Mouse (Mus musculus) CH12.LX (cell line): Measurements from ENCODE around the gene Zfp607a. TPM values are rescaled to one million over a fixed set of nuclear protein-coding genes. Genes with fewer than 3 reads are reported as not detected.
A peak's percentile ranks its signal among the peaks of the same experiment; 100 is the strongest.

ENCODE experiments used
- EP300 ChIP-seq: IDR thresholded peaks from 2 replicates; pipeline ENCODE4 v1.6.1; 2011; ENCODE audit warnings: low read length, improper control_type of control experiment
- ETS1 ChIP-seq: conservative IDR thresholded peaks from 2 replicates; pipeline ENCODE4 v1.6.1; 2012; ENCODE audit warnings: low read depth, mild to moderate bottlenecking, inconsistent platforms, low read length, improper control_type of control experiment, moderate library complexity
- JUND ChIP-seq: conservative IDR thresholded peaks from 2 replicates; pipeline ENCODE4 v1.6.1; 2011; ENCODE audit warnings: low read depth, low read length, improper control_type of control experiment
- KAT2A ChIP-seq: IDR thresholded peaks from 2 replicates; pipeline ENCODE4 v1.6.1; 2012; ENCODE audit warnings: low read length, improper control_type of control experiment, inconsistent platforms; ENCODE audit not compliant: insufficient replicate concordance
- MAX ChIP-seq: IDR thresholded peaks from 2 replicates; pipeline ENCODE4 v1.6.1; 2011; ENCODE audit warnings: low read length, improper control_type of control experiment
- MAZ ChIP-seq: IDR thresholded peaks from 2 replicates; pipeline ENCODE4 v1.6.1; 2012; ENCODE audit warnings: low read depth, mild to moderate bottlenecking, inconsistent platforms, low read length, improper control_type of control experiment, moderate library complexity
- NRF1 ChIP-seq: IDR thresholded peaks from 2 replicates; pipeline ENCODE4 v1.6.1; 2014; ENCODE audit warnings: low read depth, mild to moderate bottlenecking, inconsistent platforms, low read length, improper control_type of control experiment, moderate library complexity
- TBP ChIP-seq: conservative IDR thresholded peaks from 2 replicates; pipeline ENCODE4 v1.6.1; 2011; ENCODE audit warnings: low read depth, low read length, improper control_type of control experiment
- TCF12 ChIP-seq: IDR thresholded peaks from 2 replicates; pipeline ENCODE4 v1.6.1; 2014; ENCODE audit warnings: low read depth, mild to moderate bottlenecking, inconsistent platforms, low read length, improper control_type of control experiment
- ZKSCAN1 ChIP-seq: IDR thresholded peaks from 2 replicates; pipeline ENCODE4 v1.6.1; 2012; ENCODE audit warnings: low read depth, inconsistent platforms, low read length, improper control_type of control experiment, borderline replicate concordance
- polyA plus RNA-seq: library from polyadenylated mRNA; unstranded; fragments of >175 nt; gene quantifications from 2 replicates; pipeline ENCODE4 v1.2.1, GENCODE M21; 2012; ENCODE audit warnings: low read depth; ENCODE audit not compliant: insufficient read length
- total RNA-seq, 2 experiments: library from RNA; depleted of rRNA; stranded (reverse); fragments of 300-350 nt in 1 of 2; fragments of >200 nt in 1 of 2; gene quantifications; 2 replicates each; pipeline ENCODE4 v1.2.3; 2012 to 2014

Zfp607a gene
- total and polyA plus RNA-seq, 3 experiments: 5.8 to 7.0 (median 6.8) TPM

GRCm38 (mm10) chr7:27928818-27929695 lies 71.7 kb downstream of the Zfp607a start, which contains the start of gene Zfp974 (continued):
- TF ChIP-seq TCF12: peak; percentile 51; the same call in 1 of the 2 replicates
- 0 out of 2 replicates have a peak, but pooled peaks have one; percentile 12 for TF ChIP-seq EP300
- peak; percentile 72 for TF ChIP-seq TBP
- TF ChIP-seq ZKSCAN1: no peak
- TF ChIP-seq NRF1: peak; percentile 20; the same call in 1 of the 2 replicates
- TF ChIP-seq JUND: no peak; the same call in 1 of the 2 replicates
- TF ChIP-seq ETS1: no peak
- TF ChIP-seq MAX: peak; percentile 67
- TF ChIP-seq KAT2A: 0 out of 2 replicates have a peak, but pooled peaks have one; percentile 51
- TF ChIP-seq MAZ: peak; percentile 58; the same call in 1 of the 2 replicates

Other genes starting within 250 kb of the Zfp607a start
- 0.08 TPM in 1 of 2 replicates, not detected in the other for gene Ttc9b, start 203.6 kb upstream of the Zfp607a start, total RNA-seq (2012; rRNA removed)
- gene Ttc9b, start 203.6 kb upstream of the Zfp607a start, total RNA-seq (2014; rRNA removed): not detected in 2 replicates
- gene Ttc9b, start 203.6 kb upstream of the Zfp607a start, polyA plus RNA-seq: not detected in 2 replicates
- 15.0 and 16.7 TPM in 2 replicates for gene Map3k10, start 182.9 kb upstream of the Zfp607a start, total RNA-seq (2012; rRNA removed)
- 7.2 and 7.8 TPM in 2 replicates for gene Map3k10, start 182.9 kb upstream of the Zfp607a start, total RNA-seq (2014; rRNA removed)
- 7.6 and 8.2 TPM in 2 replicates for gene Map3k10, start 182.9 kb upstream of the Zfp607a start, polyA plus RNA-seq
- 0.76 and 1.2 TPM in 2 replicates for gene Zfp607b, start 168.2 kb upstream of the Zfp607a start, total RNA-seq (2012; rRNA removed)
- gene Zfp607b, start 168.2 kb upstream of the Zfp607a start, total RNA-seq (2014; rRNA removed): 0.93 and 0.97 TPM in 2 replicates
- 0.90 and 1.0 TPM in 2 replicates for gene Zfp607b, start 168.2 kb upstream of the Zfp607a start, polyA plus RNA-seq
- gene Zfp60, start 126.1 kb upstream of the Zfp607a start, total RNA-seq (2012; rRNA removed): 7.8 and 8.2 TPM in 2 replicates
- gene Zfp60, start 126.1 kb upstream of the Zfp607a start, total RNA-seq (2014; rRNA removed): 7.2 and 8.1 TPM in 2 replicates
- 6.9 and 7.2 TPM in 2 replicates for gene Zfp60, start 126.1 kb upstream of the Zfp607a start, polyA plus RNA-seq
- 3.6 and 3.9 TPM in 2 replicates for gene Zfp626, start 50.3 kb upstream of the Zfp607a start, total RNA-seq (2012; rRNA removed)
- 5.5 and 6.5 TPM in 2 replicates for gene Zfp626, start 50.3 kb upstream of the Zfp607a start, total RNA-seq (2014; rRNA removed)
- gene Zfp626, start 50.3 kb upstream of the Zfp607a start, polyA plus RNA-seq: 3.6 and 4.4 TPM in 2 replicates
- 4.0 and 5.0 TPM in 2 replicates for gene Zfp59, start 18.9 kb upstream of the Zfp607a start, total RNA-seq (2012; rRNA removed)
- 5.9 and 6.5 TPM in 2 replicates for gene Zfp59, start 18.9 kb upstream of the Zfp607a start, total RNA-seq (2014; rRNA removed)
- gene Zfp59, start 18.9 kb upstream of the Zfp607a start, polyA plus RNA-seq: 3.4 and 4.0 TPM in 2 replicates
- gene Zfp974, start 71.9 kb downstream of the Zfp607a start, total RNA-seq (2012; rRNA removed): 3.9 and 5.0 TPM in 2 replicates
- 2.3 TPM in 2 replicates for gene Zfp974, start 71.9 kb downstream of the Zfp607a start, total RNA-seq (2014; rRNA removed)
- gene Zfp974, start 71.9 kb downstream of the Zfp607a start, polyA plus RNA-seq: 2.3 and 4.1 TPM in 2 replicates
- 9.3 and 10.0 TPM in 2 replicates for gene Zfp780b, start 121.6 kb downstream of the Zfp607a start, total RNA-seq (2012; rRNA removed)
- 7.1 and 7.8 TPM in 2 replicates for gene Zfp780b, start 121.6 kb downstream of the Zfp607a start, total RNA-seq (2014; rRNA removed)
- gene Zfp780b, start 121.6 kb downstream of the Zfp607a start, polyA plus RNA-seq: 4.6 and 4.9 TPM in 2 replicates
- 8.9 and 12.0 TPM in 2 replicates for gene Zfp850, start 156.6 kb downstream of the Zfp607a start, total RNA-seq (2012; rRNA removed)
- 16.7 and 24.0 TPM in 2 replicates for gene Zfp850, start 156.6 kb downstream of the Zfp607a start, total RNA-seq (2014; rRNA removed)
- gene Zfp850, start 156.6 kb downstream of the Zfp607a start, polyA plus RNA-seq: 10.8 and 13.7 TPM in 2 replicates
- 211 and 287 TPM in 2 replicates for gene Psmc4, start 192.6 kb downstream of the Zfp607a start, total RNA-seq (2012; rRNA removed)
- 258 and 290 TPM in 2 replicates for gene Psmc4, start 192.6 kb downstream of the Zfp607a start, total RNA-seq (2014; rRNA removed)
- gene Psmc4, start 192.6 kb downstream of the Zfp607a start, polyA plus RNA-seq: 250 and 272 TPM in 2 replicates
- not detected in 2 replicates for gene Fcgbp, start 213.7 kb downstream of the Zfp607a start, total RNA-seq (2012; rRNA removed)
- gene Fcgbp, start 213.7 kb downstream of the Zfp607a start, total RNA-seq (2014; rRNA removed): not detected in 2 replicates
- not detected in 2 replicates for gene Fcgbp, start 213.7 kb downstream of the Zfp607a start, polyA plus RNA-seq